Mouse (Mus musculus) MEL (cell line): ENCODE results near the gene Nup88.

Experiments used
- BHLHE40 ChIP-seq: IDR thresholded peaks from 2 replicates; pipeline ENCODE4 v1.6.1; 2012; ENCODE audit warnings: low read depth, mild to moderate bottlenecking, inconsistent platforms, low read length, improper control_type of control experiment, borderline replicate concordance
- CHD2 ChIP-seq: IDR thresholded peaks from 2 replicates; pipeline ENCODE4 v1.6.1; 2011; ENCODE audit warnings: low read length, improper control_type of control experiment
- CTCF ChIP-seq, 3 experiments: IDR thresholded peaks in 2 of 3; conservative IDR thresholded peaks in 1 of 3; 2 replicates each; pipeline ENCODE4 v1.5.1; 2011 to 2012; ENCODE audit warnings: low read length in 3 of 3, low read depth in 2 of 3, mild to moderate bottlenecking in 2 of 3, improper control_type of control experiment in 1 of 3, inconsistent platforms in 1 of 3, mixed read lengths in 1 of 3, moderate library complexity in 1 of 3; ENCODE audit not compliant: control insufficient read depth in 1 of 3, insufficient read depth in 1 of 3, poor library complexity in 1 of 3, severe bottlenecking in 1 of 3
- ELF1 ChIP-seq: IDR thresholded peaks from 2 replicates; pipeline ENCODE4 v1.6.1; 2014; ENCODE audit warnings: low read depth, mild to moderate bottlenecking, inconsistent platforms, low read length, improper control_type of control experiment, moderate library complexity
- EP300 ChIP-seq, 2 experiments: IDR thresholded peaks; 2 replicates each; pipeline ENCODE4 v1.6.1; 2011; ENCODE audit warnings: improper control_type of control experiment in 2 of 2, low read length in 2 of 2, low read depth in 1 of 2, mild to moderate bottlenecking in 1 of 2
- GABPA ChIP-seq: IDR thresholded peaks from 2 replicates; pipeline ENCODE4 v1.6.1; 2012; ENCODE audit warnings: low read depth, mild to moderate bottlenecking, inconsistent platforms, low read length, improper control_type of control experiment, moderate library complexity
- JUND ChIP-seq: IDR thresholded peaks from 2 replicates; pipeline ENCODE4 v1.6.1; 2011; ENCODE audit warnings: low read depth, mild to moderate bottlenecking, improper control_type of control experiment, low read length
- MAZ ChIP-seq: IDR thresholded peaks from 2 replicates; pipeline ENCODE4 v1.6.1; 2012; ENCODE audit warnings: low read depth, mild to moderate bottlenecking, inconsistent platforms, low read length, improper control_type of control experiment
- NRF1 ChIP-seq: IDR thresholded peaks from 2 replicates; pipeline ENCODE4 v1.6.1; 2014; ENCODE audit warnings: low read depth, mild to moderate bottlenecking, inconsistent platforms, low read length, improper control_type of control experiment, moderate library complexity; ENCODE audit not compliant: poor library complexity, insufficient read depth, severe bottlenecking
- POLR2A ChIP-seq, 2 experiments: IDR thresholded peaks; 2 replicates each; pipeline ENCODE4 v1.6.1; 2011 to 2012; ENCODE audit warnings: low read length in 2 of 2, mild to moderate bottlenecking in 2 of 2, control low read depth in 1 of 2, improper control_type of control experiment in 1 of 2, low read depth in 1 of 2, moderate library complexity in 1 of 2; ENCODE audit not compliant: control insufficient read depth in 1 of 2, insufficient read depth in 1 of 2, poor library complexity in 1 of 2
- POLR2AphosphoS2 ChIP-seq: IDR thresholded peaks from 2 replicates; pipeline ENCODE4 v1.6.1; 2011; ENCODE audit warnings: low read length, improper control_type of control experiment
- SIN3A ChIP-seq: IDR thresholded peaks from 2 replicates; pipeline ENCODE4 v1.6.1; 2012; ENCODE audit warnings: low read length, improper control_type of control experiment, inconsistent platforms
- USF1 ChIP-seq: IDR thresholded peaks from 2 replicates; pipeline ENCODE4 v1.6.1; 2014; ENCODE audit warnings: low read depth, mild to moderate bottlenecking, inconsistent platforms, low read length, improper control_type of control experiment, moderate library complexity
- ZC3H11A ChIP-seq: IDR thresholded peaks from 2 replicates; pipeline ENCODE4 v1.6.1; 2012; ENCODE audit warnings: low read depth, mild to moderate bottlenecking, inconsistent platforms, low read length, improper control_type of control experiment

DNA sequence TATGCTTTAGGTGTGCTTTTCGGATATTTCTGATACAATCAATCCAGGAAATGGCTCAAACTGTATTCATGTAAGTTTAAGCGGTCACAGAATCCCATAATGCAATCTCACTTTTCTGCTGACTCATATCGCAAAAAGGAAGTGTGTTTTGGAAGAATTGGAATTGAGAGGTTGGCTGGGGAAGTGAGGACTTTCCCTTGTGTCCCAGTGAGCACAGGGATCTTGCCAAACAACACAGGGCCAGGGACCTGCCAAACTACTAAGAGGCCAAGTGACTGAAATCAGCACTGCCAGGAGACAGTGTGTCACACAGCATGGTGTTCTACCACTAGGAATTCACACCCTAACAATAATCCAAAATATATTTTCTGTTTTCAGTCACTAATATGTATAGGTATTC lies 38.5 kb upstream of the Nup88 start:
- TF ChIP-seq SIN3A (no peak), CTCF (IDR thresholded peaks at IDR 0.05 in 2 of 3, conservative IDR thresholded peaks at IDR 0.05 in 1 of 3; ENCODE audit: control insufficient read depth in 1 of 3, insufficient read depth in 1 of 3, low read depth in 2 of 3, low read length in 3 of 3, poor library complexity in 1 of 3, severe bottlenecking in 1 of 3) (no peak), POLR2A (IDR thresholded peaks at IDR 0.05; ENCODE audit: control insufficient read depth in 1 of 2, insufficient read depth in 1 of 2, low read depth in 1 of 2, low read length in 2 of 2, poor library complexity in 1 of 2) (no peak), POLR2AphosphoS2 (no peak), ZC3H11A (no peak), BHLHE40 (no peak), EP300 (IDR thresholded peaks at IDR 0.05; ENCODE audit: low read depth in 1 of 2, low read length in 2 of 2) (no peak), JUND (no peak), GABPA (no peak), NRF1 (no peak), CHD2 (no peak), ELF1 (no peak), USF1 (no peak), MAZ (no peak)
